8 mouse cellular contexts compared by ENCODE assay signal in the genomic region with DNA sequence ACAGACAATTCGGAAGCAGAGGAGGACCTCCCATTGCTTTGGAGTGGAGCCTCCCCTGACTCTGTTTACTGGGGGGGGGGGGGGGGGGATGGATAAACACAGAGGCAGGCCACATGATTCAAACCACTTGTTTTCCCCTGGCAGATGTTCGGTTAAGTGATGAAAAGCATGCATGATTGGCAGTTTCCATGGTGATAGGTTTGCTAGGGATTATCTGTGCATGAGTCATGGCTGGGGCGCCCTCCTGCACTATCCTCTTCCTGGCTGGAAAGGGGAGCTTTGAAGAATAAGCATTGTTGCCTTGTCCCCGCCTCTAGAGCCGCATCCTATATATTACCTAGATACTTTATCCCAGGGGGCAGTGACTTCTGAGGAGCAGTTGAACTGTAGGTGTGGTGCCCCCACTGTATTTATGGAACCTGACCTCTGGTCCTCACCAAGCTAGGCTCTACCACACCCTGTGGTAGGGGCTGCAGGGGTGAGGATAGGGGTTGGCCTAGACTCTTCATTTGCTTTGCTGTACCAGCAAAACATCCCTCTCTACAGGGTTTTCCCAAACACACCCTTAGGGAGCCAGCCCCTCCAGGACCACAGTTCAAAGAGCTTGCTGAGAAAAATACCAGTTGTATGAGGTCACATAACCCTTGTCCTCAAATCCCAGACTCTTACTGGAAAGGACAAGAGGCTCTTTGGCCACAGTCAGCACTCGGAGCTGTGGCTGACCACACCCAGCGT.
A peak's percentile ranks its signal among the peaks of the same experiment; 100 is the strongest.
DNase-seq lines count a peak whose midpoint lies in the region; ATAC-seq and TF ChIP-seq lines count a peak whose summit lies in the region.

No protein-coding gene starts in this region.

- H3K4me3 ChIP-seq in intestine, postnatal 0 days (ENCODE audit: low read depth, low read length) = no peak overlapping the region

- 29% methylated on average over 7 of the region's 7 CpGs for WGBS in intestine, postnatal 0 days

- no peaks in the 10 kb centered on the region for H3K27me3 ChIP-seq in intestine, postnatal 0 days (replicated peaks; ENCODE audit: control insufficient read depth, insufficient read depth, low read length)

- no peaks in the 10 kb centered on the region for H3K9me3 ChIP-seq in intestine, postnatal 0 days (ENCODE audit: control insufficient read depth)

- H3K9ac ChIP-seq in intestine, postnatal 0 days (ENCODE audit: low read depth, low read length) = no peak overlapping the region

- no peak overlapping the region for H3K4me2 ChIP-seq in intestine, postnatal 0 days (replicated peaks; ENCODE audit: low read depth)

- TF ChIP-seq CTCF in intestine, postnatal 0 days (IDR thresholded peaks at IDR 0.05; ENCODE audit: low read depth) = 0 out of 2 replicates have a peak, but pooled peaks have one; percentile 7

- ATAC-seq in intestine, postnatal 0 days = peak; percentile 76

- peaks cover 8% of the 10 kb centered on the region; the same call in 1 of the 2 replicates for H3K4me1 ChIP-seq in intestine, postnatal 0 days (replicated peaks; ENCODE audit: control insufficient read depth, insufficient read depth, low read length)

- H3K36me3 ChIP-seq in intestine, postnatal 0 days (ENCODE audit: control insufficient read depth, insufficient read depth) = no peaks in the 10 kb centered on the region

- DNase-seq in adrenal gland, adult 2 months = peak; percentile 67
- DNase-seq in adrenal gland, adult 18-20 months (ENCODE audit: low spot score in 2 of 2) = no peak
- peak; percentile 64 for DNase-seq in adipocyte (ENCODE audit: low spot score)
- peak; percentile 47 for DNase-seq in gastrocnemius, postnatal 25 days
- DNase-seq in skeletal muscle tissue, adult 2 months (ENCODE audit: low read depth, low spot score) = peak; percentile 72
- no peak for DNase-seq in right cerebral cortex, postnatal 4 days
- DNase-seq in frontal cortex, postnatal 10 days (ENCODE audit: low spot score in 2 of 2) = no peak

- peak overlapping the region; percentile 94 for H3K27ac ChIP-seq in intestine, postnatal 0 days (ENCODE audit: low read depth, low read length)

Comparison
In these comparisons a context has a peak if more than half of its experiments do, and no peak if none do; other contexts are left out.
1. DNase-seq: peak in adrenal gland, adult 2 months (single experiment), adipocyte (single experiment), gastrocnemius, postnatal 25 days (single experiment) and skeletal muscle tissue, adult 2 months (single experiment); none in adrenal gland, adult 18-20 months (0 of 2), right cerebral cortex, postnatal 4 days (single experiment) and frontal cortex, postnatal 10 days (0 of 2).